Mouse (Mus musculus) G1E (cell line): Measurements from ENCODE around the gene Ggact. TPM values are rescaled to one million over a fixed set of nuclear protein-coding genes. Genes with fewer than 3 reads are reported as not detected.

Source experiments
- ATAC-seq: 2 replicates; pipeline ENCODE4 v1.8.0; 2016; ENCODE audit warnings: mild to moderate bottlenecking; ENCODE audit not compliant: insufficient number of reproducible peaks, poor library complexity, low FRiP score, severe bottlenecking; ENCODE audit errors: extremely low read depth
- DNase-seq: peaks from one replicate; pipeline ENCODE4 v3.0.0; 2012; ENCODE audit warnings: low spot score
- H3K27me3 ChIP-seq: 2 replicates; pipeline ENCODE4 v1.6.1; 2012; ENCODE audit warnings: mild to moderate bottlenecking, low read length, inconsistent platforms; ENCODE audit not compliant: insufficient read depth
- H3K36me3 ChIP-seq: replicated peaks from 2 replicates; pipeline ENCODE3; 2012; ENCODE audit warnings: mild to moderate bottlenecking, inconsistent platforms
- H3K4me1 ChIP-seq: 2 replicates; pipeline ENCODE4 v1.6.1; 2012; ENCODE audit warnings: low read depth, low read length, inconsistent platforms, mixed read lengths; ENCODE audit not compliant: insufficient read depth
- H3K4me3 ChIP-seq: 2 replicates; pipeline ENCODE4 v1.5.1; 2012; ENCODE audit warnings: low read depth, mild to moderate bottlenecking, inconsistent platforms, low read length, moderate library complexity, mixed read lengths
- H3K9me3 ChIP-seq: replicated peaks from 2 replicates; pipeline ENCODE4 v1.6.1; 2012; ENCODE audit warnings: inconsistent platforms
- CTCF ChIP-seq: IDR thresholded peaks from 2 replicates; pipeline ENCODE4 v1.5.1; 2012; ENCODE audit warnings: low read depth, low read length, inconsistent platforms, mixed read lengths
- GATA1 ChIP-seq: IDR thresholded peaks from 2 replicates; pipeline ENCODE4 v1.6.1; 2012; ENCODE audit warnings: borderline replicate concordance, low read length, inconsistent platforms, mixed read lengths
- GATA2 ChIP-seq: IDR thresholded peaks from 2 replicates; pipeline ENCODE4 v1.6.1; 2012; ENCODE audit warnings: low read depth, low read length, inconsistent platforms, borderline replicate concordance
- POLR2AphosphoS5 ChIP-seq: IDR thresholded peaks from 2 replicates; pipeline ENCODE4 v1.6.1; 2012; ENCODE audit warnings: low read depth, low read length, inconsistent platforms; ENCODE audit not compliant: insufficient replicate concordance
- TAL1 ChIP-seq: conservative IDR thresholded peaks from 2 replicates; pipeline ENCODE4 v1.6.1; 2012; ENCODE audit warnings: low read depth, low read length, inconsistent platforms, mixed read lengths
- polyA plus RNA-seq: library from polyadenylated mRNA; stranded (reverse); fragments of >175 nt; gene quantifications from 2 replicates; pipeline ENCODE4 v1.2.3, GENCODE M21; 2012
- total RNA-seq, 2 experiments: library from RNA; stranded (forward) in 1 of 2; stranded (reverse) in 1 of 2; fragments of 200-1000 nt in 1 of 2; fragments of >200 nt in 1 of 2; fragmentation: Nextera tagmentation in 1 of 2; gene quantifications; 2 replicates each; pipeline ENCODE4 v1.2.3; 2014 to 2017

Gene Ggact
- total and polyA plus RNA-seq, 3 experiments, result 26.5 to 80.0 (median 74.6) TPM

DNA sequence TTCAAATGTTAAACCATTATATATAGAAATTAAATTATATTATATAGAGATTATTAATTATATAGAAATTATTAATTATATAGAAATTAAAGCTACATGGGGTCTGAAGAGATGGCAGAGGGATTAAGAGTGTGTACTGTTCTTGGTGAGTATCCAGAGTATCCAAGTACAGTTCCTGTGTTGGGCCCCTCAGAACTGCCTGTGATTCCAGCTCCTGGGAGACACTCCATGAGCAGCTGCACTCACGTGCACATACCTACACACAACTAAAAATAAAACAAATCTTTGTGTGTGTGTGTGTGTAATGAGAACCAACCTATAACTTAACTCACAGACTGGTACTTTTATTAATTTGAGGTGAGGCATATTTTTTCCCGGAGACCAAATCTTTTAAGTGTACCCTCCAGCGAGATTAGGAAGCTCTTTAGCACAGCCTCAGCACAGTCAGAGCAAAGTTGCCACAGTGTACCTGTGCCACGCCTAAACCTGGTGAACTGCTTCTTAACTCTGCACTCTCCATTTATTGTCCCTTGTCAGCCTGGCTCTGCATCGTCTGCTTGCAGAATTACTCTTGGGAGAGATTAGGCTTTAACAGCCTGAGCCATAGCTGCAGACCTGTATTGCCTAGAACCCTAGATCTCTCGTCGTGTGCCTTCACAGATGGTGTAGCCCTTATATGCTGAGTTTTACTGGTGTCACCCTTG, 77.9 kb downstream of the Ggact start:
- no peak for TF ChIP-seq POLR2AphosphoS5
- TF ChIP-seq GATA2, result no peak
- no peak for TF ChIP-seq CTCF
- no peak for TF ChIP-seq GATA1
- TF ChIP-seq TAL1, result no peak
- Histone ChIP-seq H3K27me3 (no peaks in the 10 kb centered on the region), H3K4me3 (no peak overlapping the region), H3K9me3 (no peaks in the 10 kb centered on the region), H3K4me1 (no peaks in the 10 kb centered on the region), H3K36me3 (no peaks in the 10 kb centered on the region)
- DNase-seq (no peak), ATAC-seq (no peak)

DNA sequence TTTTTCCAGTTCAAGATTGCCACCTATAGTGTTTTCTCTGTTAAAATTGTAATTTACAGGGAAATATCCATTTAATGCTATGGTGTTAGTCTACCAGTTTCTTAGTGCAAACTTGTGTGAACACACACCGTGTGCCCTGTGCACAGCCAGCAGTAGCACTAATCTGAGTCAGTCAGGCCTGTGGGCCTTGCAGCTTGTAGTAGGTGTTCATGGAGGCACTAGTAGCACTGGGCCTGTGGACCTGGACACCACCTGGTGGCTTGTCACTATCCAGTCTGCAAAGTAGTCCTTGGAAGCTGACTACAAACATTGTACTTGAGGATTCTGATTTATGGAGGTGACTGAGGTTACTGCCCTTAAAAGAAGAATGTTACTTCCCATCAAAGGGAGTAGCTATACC, 78.8 kb downstream of the Ggact start:
- ATAC-seq (no peak), DNase-seq (no peak)
- Histone ChIP-seq H3K4me3 (no peak overlapping the region), H3K9me3 (no peaks in the 10 kb centered on the region), H3K27me3 (no peaks in the 10 kb centered on the region), H3K4me1 (no peaks in the 10 kb centered on the region), H3K36me3 (no peaks in the 10 kb centered on the region)
- TF ChIP-seq POLR2AphosphoS5 (no peak), GATA1 (no peak), TAL1 (no peak), GATA2 (no peak)

DNA sequence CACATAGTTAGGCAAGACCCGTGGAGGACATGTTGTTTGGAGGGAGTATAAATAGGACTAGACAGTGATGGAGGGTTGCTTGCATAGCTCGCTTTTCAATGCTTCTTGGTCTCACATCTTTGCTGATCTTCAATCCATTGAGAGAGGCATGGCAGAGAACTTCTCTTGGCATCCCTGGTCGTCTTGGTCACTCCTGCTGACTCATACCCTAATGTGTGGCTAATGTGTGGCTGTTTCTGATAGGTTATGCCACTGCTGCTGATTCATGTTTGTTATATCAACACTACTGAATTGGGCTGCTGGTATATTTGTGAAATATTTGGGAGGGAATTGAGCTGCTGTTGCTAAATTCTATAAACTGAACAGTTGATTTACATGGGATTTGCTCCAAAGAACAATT, 79.9 kb downstream of the Ggact start:
- no peaks in the 10 kb centered on the region for H3K9me3 ChIP-seq
- DNase-seq (no peak), ATAC-seq (no peak)
- TF ChIP-seq GATA2 (no peak), CTCF (no peak), TAL1 (no peak), GATA1 (no peak), POLR2AphosphoS5 (no peak)
- H3K4me1 ChIP-seq, result no peaks in the 10 kb centered on the region
- no peak overlapping the region for H3K4me3 ChIP-seq
- H3K27me3 ChIP-seq, result no peaks in the 10 kb centered on the region
- H3K36me3 ChIP-seq, result no peaks in the 10 kb centered on the region

DNA sequence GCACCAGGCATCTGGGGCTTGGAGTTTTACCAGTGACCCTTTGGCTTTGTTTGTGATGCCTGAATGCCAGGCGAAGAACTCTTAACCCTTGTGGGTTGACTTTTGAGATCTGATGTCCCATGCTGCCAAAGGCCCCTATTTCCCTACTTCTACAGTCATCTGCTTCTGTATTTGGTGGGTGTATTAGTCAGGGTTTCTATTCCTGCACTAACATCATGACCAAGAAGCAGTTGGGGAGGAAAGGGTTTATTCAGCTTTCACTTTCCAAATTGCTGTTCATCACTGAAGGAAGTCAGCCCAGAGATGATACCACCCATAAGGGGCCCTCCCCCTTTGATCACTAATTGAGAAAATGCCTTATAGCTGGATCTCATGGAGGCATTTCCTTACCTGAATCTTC, 83.1 kb downstream of the Ggact start:
- DNase-seq (no peak), ATAC-seq (no peak)
- no peaks in the 10 kb centered on the region for H3K27me3 ChIP-seq
- no peaks in the 10 kb centered on the region for H3K4me1 ChIP-seq
- H3K4me3 ChIP-seq, result no peak overlapping the region
- no peaks in the 10 kb centered on the region for H3K9me3 ChIP-seq
- no peaks in the 10 kb centered on the region for H3K36me3 ChIP-seq
- no peak for TF ChIP-seq GATA2
- TF ChIP-seq CTCF, result no peak
- no peak for TF ChIP-seq GATA1
- TF ChIP-seq TAL1, result no peak
- no peak for TF ChIP-seq POLR2AphosphoS5

DNA sequence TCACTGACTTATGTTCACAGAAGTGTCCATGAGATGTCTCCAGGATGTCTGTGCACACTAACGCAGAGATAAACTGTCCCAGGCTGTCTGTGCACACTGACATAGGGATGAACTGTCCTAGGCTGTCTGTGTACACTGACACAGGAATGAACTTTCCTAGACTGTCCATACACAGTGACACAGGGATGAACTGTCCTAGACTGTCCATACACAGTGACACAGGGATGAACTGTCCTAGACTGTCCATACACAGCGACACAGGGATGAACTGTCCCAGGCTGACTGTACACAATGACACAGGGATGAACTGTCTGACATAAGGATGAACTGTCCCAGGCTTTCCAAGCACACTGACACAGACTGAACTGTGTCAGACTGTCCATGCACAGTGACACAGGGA, 88.1 kb downstream of the Ggact start:
- TF ChIP-seq POLR2AphosphoS5 (no peak), GATA2 (no peak), CTCF (no peak), TAL1 (no peak), GATA1 (no peak)
- ATAC-seq, result no peak

DNA sequence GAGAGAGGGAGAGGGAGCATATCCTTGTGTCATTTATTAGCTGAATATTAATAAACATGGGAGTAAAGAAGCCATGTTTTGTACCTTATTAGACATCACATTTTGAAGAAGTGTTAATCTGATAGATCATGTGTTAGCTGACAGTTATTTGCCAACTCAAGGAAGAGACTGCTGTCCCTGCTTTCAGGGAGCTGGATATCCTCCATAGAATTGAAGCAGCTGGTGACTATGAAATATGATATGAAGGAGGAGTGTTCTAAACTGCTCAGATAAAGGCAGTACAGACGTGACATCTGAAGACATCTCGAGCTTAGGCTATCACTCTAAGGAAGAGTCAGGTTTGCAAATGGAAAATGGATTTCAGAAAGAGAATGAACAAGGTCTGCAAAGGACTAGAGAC, 89.8 kb downstream of the Ggact start:
- H3K27me3 ChIP-seq, result no peaks in the 10 kb centered on the region
- no peak overlapping the region for H3K4me3 ChIP-seq
- TF ChIP-seq POLR2AphosphoS5 (no peak), GATA2 (no peak)
- DNase-seq, result no peak
- ATAC-seq, result no peak
- H3K4me1 ChIP-seq, result no peaks in the 10 kb centered on the region
- no peaks in the 10 kb centered on the region for H3K36me3 ChIP-seq
- no peaks in the 10 kb centered on the region for H3K9me3 ChIP-seq

More for the DNA sequence above, 88.1 kb downstream of the Ggact start:
- Histone ChIP-seq H3K4me1 (no peaks in the 10 kb centered on the region), H3K4me3 (no peak overlapping the region), H3K9me3 (no peaks in the 10 kb centered on the region), H3K27me3 (no peaks in the 10 kb centered on the region), H3K36me3 (no peaks in the 10 kb centered on the region)
- no peak for DNase-seq

DNA sequence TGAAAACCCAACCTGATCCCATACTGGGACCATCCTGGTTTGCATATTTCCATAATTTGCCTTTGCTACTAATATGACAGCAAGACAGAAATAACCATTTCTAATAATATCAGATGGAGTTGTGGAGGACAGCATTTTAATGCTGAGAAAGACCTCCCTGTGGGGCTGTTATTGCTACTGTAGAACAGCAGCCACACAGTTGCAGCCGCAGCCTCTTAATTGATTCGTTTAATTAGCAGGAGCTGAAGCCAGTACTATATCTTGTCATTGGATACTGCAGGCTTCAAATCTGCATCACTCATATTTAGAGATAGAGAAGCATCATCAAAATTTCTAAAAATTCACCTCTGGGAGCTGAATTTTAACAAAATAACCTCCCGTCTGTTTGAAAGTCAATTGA, 92.6 kb downstream of the Ggact start:
- Histone ChIP-seq H3K9me3 (no peaks in the 10 kb centered on the region), H3K27me3 (no peaks in the 10 kb centered on the region), H3K4me3 (no peak overlapping the region), H3K4me1 (no peaks in the 10 kb centered on the region), H3K36me3 (no peaks in the 10 kb centered on the region)
- TF ChIP-seq TAL1, result no peak
- no peak for TF ChIP-seq GATA2
- no peak for TF ChIP-seq POLR2AphosphoS5
- TF ChIP-seq CTCF, result no peak
- no peak for TF ChIP-seq GATA1
- ATAC-seq, result no peak
- DNase-seq, result no peak
